In the genomic region with DNA sequence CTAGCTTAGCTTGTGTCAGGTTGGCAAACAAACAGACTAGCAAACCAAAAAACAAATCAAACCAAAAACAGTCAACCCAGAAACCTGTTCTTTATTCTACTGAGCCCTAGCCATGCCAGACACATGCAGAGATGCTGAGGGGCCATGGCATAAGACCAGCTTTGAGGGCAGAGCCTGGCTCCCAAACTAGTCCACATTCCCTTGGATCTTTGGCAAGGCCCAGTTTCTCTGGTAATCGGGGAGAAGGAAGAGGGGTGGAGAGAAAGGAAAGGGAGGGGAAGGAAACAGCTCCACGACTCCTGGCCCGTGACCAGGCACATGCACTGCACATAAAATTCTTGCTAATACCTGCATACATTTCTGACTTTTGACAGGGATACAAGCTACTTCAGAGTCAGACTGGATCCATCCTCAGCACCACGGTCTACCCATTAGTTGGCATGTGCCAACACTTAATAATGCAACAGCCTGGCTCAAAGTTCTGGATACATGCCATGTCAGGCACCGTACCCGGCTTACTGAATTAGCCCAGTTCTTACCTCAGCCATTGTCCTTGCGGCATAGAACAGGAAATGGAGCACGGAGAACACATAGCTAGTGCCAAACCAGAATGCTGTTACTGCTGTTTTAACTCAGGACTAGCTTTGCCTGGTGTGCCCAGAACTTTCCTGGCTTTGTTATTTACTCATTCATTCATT, we compare ENCODE assay signal across 13 mouse cellular contexts. TPM values are rescaled to one million over a fixed set of nuclear protein-coding genes. Genes with fewer than 3 reads are reported as not detected.
DNase-seq lines count a peak whose midpoint lies in the region; ATAC-seq lines count a peak whose summit lies in the region.
"Had no signal": no experiment of that assay in that cellular context is flagged by ENCODE, and none has a peak within 500 bp of the region (broad histone marks: within the 10 kb centered on the region; RNA-seq: fewer than 3 reads in every experiment).

No protein-coding gene starts in this region.

- peaks cover 7% of the 10 kb centered on the region; the same call in 1 of the 2 replicates for H3K4me1 ChIP-seq in kidney, embryonic 15.5 days
- H3K4me1 ChIP-seq: embryonic facial prominence, embryonic 15.5 days; intestine, embryonic 15.5 days; megakaryocyte, embryonic 14.5 days had no signal

- no peak for ATAC-seq in kidney, embryonic 15.5 days (replicated peaks; ENCODE audit: low FRiP score)
- ATAC-seq: intestine, embryonic 15.5 days had no signal

- H3K4me2 ChIP-seq in kidney, embryonic 15.5 days, result no peak overlapping the region
- H3K4me2 ChIP-seq: embryonic facial prominence, embryonic 15.5 days; intestine, embryonic 15.5 days had no signal

- no peak overlapping the region for H3K4me3 ChIP-seq in kidney, embryonic 15.5 days (replicated peaks)
- H3K4me3 ChIP-seq: embryonic facial prominence, embryonic 15.5 days; heart, adult 2 months; intestine, embryonic 15.5 days; megakaryocyte, embryonic 14.5 days had no signal

- H3K27me3 ChIP-seq in kidney, embryonic 15.5 days, result no peaks in the 10 kb centered on the region
- H3K27me3 ChIP-seq: embryonic facial prominence, embryonic 15.5 days; intestine, embryonic 15.5 days; megakaryocyte, embryonic 14.5 days had no signal

- no peak overlapping the region for H3K9ac ChIP-seq in kidney, embryonic 15.5 days
- H3K9ac ChIP-seq: embryonic facial prominence, embryonic 15.5 days; intestine, embryonic 15.5 days had no signal

- peak; percentile 35 for DNase-seq in kidney, adult 18-20 months
- peak; percentile 53 for DNase-seq in testis, postnatal 14 days (ENCODE audit: low spot score)
- no peak for DNase-seq in testis, postnatal 10 days (ENCODE audit: low spot score)
- DNase-seq in cerebellum, adult 9-10 months, result peak; percentile 82
- no peak for DNase-seq in spleen, adult 18-20 months
- DNase-seq in ovary, postnatal 14 days (ENCODE audit: low spot score), result no peak

- no peak overlapping the region for H3K27ac ChIP-seq in kidney, embryonic 15.5 days
- H3K27ac ChIP-seq: embryonic facial prominence, embryonic 15.5 days; heart, adult 2 months; intestine, embryonic 15.5 days had no signal

- no peaks in the 10 kb centered on the region for H3K36me3 ChIP-seq in kidney, embryonic 15.5 days
- H3K36me3 ChIP-seq: embryonic facial prominence, embryonic 15.5 days; intestine, embryonic 15.5 days had no signal

- 79% methylated on average over 8 of the region's 8 CpGs for WGBS in kidney, embryonic 15.5 days

- 0 out of 2 replicates have a peak, but pooled peaks cover 3% of the 10 kb centered on the region for H3K9me3 ChIP-seq in kidney, embryonic 15.5 days (replicated peaks)
- H3K9me3 ChIP-seq: embryonic facial prominence, embryonic 15.5 days; intestine, embryonic 15.5 days had no signal

RNA-seq across cellular contexts. Expression of gene Slc34a2, which starts 12.5 kb away (rescaled TPM):
- 0.43 and 0.57 TPM in 2 replicates for polyA plus RNA-seq in kidney, embryonic 15.5 days (2015; fragmentation: Nextera tagmentation; extraction: Ambion mirVana)
- polyA plus RNA-seq: neural tube, embryonic 11.5 days; stomach, embryonic 14.5 days had no signal

Comparison
In these comparisons a context has a peak if more than half of its experiments do, and no peak if none do; other contexts are left out.
1. DNase-seq: peak in kidney, adult 18-20 months (single experiment), testis, postnatal 14 days (single experiment) and cerebellum, adult 9-10 months (single experiment); none in testis, postnatal 10 days (single experiment), spleen, adult 18-20 months (0 of 2) and ovary, postnatal 14 days (single experiment).